Mouse (Mus musculus) thymus, adult 18-20 months (tissue): ENCODE measurements around the gene Nrip1.

Source experiments
- DNase-seq, 2 experiments: peaks; one replicate each; pipeline ENCODE4 v3.0.0; 2022; ENCODE audit warnings: mixed read lengths in 2 of 2

Nrip1 gene

GRCm38 (mm10) chr16:76266635-76267268 is 106.9 kb downstream of the Nrip1 start:
- DNase-seq, result no peak

GRCm38 (mm10) chr16:76265874-76266273 is 107.8 kb downstream of the Nrip1 start:
- no peak for DNase-seq

- no peak for DNase-seq
Measured at GRCm38 (mm10) chr16:76265301-76265700, 108.3 kb downstream of the Nrip1 start.

GRCm38 (mm10) chr16:76263393-76263792 is 110.2 kb downstream of the Nrip1 start:
- no peak for DNase-seq

- DNase-seq, result no peak
Measured at GRCm38 (mm10) chr16:76260296-76260695, 113.3 kb downstream of the Nrip1 start.

- DNase-seq, result no peak
Measured at GRCm38 (mm10) chr16:76251826-76252225, 121.8 kb downstream of the Nrip1 start.

GRCm38 (mm10) chr16:76249345-76250091 is 124.1 kb downstream of the Nrip1 start:
- no peak for DNase-seq

- no peak for DNase-seq
Measured at GRCm38 (mm10) chr16:76242850-76243249, 130.8 kb downstream of the Nrip1 start.

- no peak for DNase-seq
Measured at GRCm38 (mm10) chr16:76241266-76241665, 132.4 kb downstream of the Nrip1 start.

GRCm38 (mm10) chr16:76239353-76239752 is 134.3 kb downstream of the Nrip1 start:
- DNase-seq, result no peak

- DNase-seq, result no peak
Measured at GRCm38 (mm10) chr16:76238784-76239183, 134.8 kb downstream of the Nrip1 start.
